Mouse (Mus musculus) CD4-positive naive resting alpha-beta T cell, adult 57 days (primary cell): ENCODE measurements around the gene Gstt3. TPM values are rescaled to one million over a fixed set of nuclear protein-coding genes. Genes with fewer than 3 reads are reported as not detected.

Experiments
- total RNA-seq: library from RNA; stranded (reverse); gene quantifications from one replicate; pipeline ENCODE4 v1.2.4, GENCODE M21; 2023

Gene Gstt3
- total RNA-seq, result 2.9 TPM

GRCm38 (mm10) chr10:75780769-75781578 lies at the start of gene Gstt3, which contains the start of gene Gm20441:
Gstt3 (minus strand) TSS chr10:75781414.
Gm20441 (minus strand) TSS chr10:75780954.

GRCm38 (mm10) chr10:75822443-75822842 lies 41.2 kb upstream of the Gstt3 start, which contains the start of gene Gstt4:
Gstt4 (minus strand) TSS chr10:75822543.

GRCm38 (mm10) chr10:75798176-75798696 lies 17.0 kb upstream of the Gstt3 start, which contains the start of gene Gstt1:
Gstt1 (minus strand) TSS chr10:75798584.

GRCm38 (mm10) chr10:75772795-75773664 lies 8.2 kb downstream of the Gstt3 start, which contains the start of gene Ddt:
Ddt (minus strand) TSS chr10:75773414.

GRCm38 (mm10) chr10:75763682-75764518 lies 17.3 kb downstream of the Gstt3 start, which contains the start of gene Cabin1:
Cabin1 (minus strand) TSS chr10:75764341.

Other genes starting within 250 kb of the Gstt3 start
- gene Lrrc75b, start 221.1 kb downstream of the Gstt3 start, total RNA-seq, result 6.7 TPM
- gene Ggt1, start 219.8 kb downstream of the Gstt3 start, total RNA-seq, result 19.3 TPM
- gene Ggt5, start 192.1 kb downstream of the Gstt3 start, total RNA-seq, result 30.5 TPM
- gene Susd2, start 137.4 kb downstream of the Gstt3 start, total RNA-seq, result 4.7 TPM
- gene Cabin1, start 17.1 kb downstream of the Gstt3 start, total RNA-seq, result 110 TPM
- 23.0 TPM for gene Ddt, start 8.0 kb downstream of the Gstt3 start, total RNA-seq
- gene Gm20441, start 460 bp downstream of the Gstt3 start, total RNA-seq, result not detected
- 1.8 TPM for gene Gstt1, start 17.2 kb upstream of the Gstt3 start, total RNA-seq
- not detected for gene Gstt4, start 41.1 kb upstream of the Gstt3 start, total RNA-seq
- gene Gstt2, start 56.0 kb upstream of the Gstt3 start, total RNA-seq, result 14.0 TPM
- gene Mif, start 78.8 kb upstream of the Gstt3 start, total RNA-seq, result 269 TPM
- 4.7 TPM for gene Derl3, start 112.0 kb upstream of the Gstt3 start, total RNA-seq
- 50.6 TPM for gene Smarcb1, start 140.2 kb upstream of the Gstt3 start, total RNA-seq
- 28.0 TPM for gene Chchd10, start 151.7 kb upstream of the Gstt3 start, total RNA-seq
- 1.9 TPM for gene Mmp11, start 155.1 kb upstream of the Gstt3 start, total RNA-seq
- not detected for gene Gm867, start 159.3 kb upstream of the Gstt3 start, total RNA-seq
- gene Vpreb3, start 161.6 kb upstream of the Gstt3 start, total RNA-seq, result 3.4 TPM
- gene Gm5134, start 173.1 kb upstream of the Gstt3 start, total RNA-seq, result 1.2 TPM